Mouse (Mus musculus) myocyte (in vitro differentiated cells): ENCODE data around the gene Suv39h2.

Source experiments
- E2F4 ChIP-seq: IDR thresholded peaks from one replicate; pipeline ENCODE4 v1.6.1; 2011; ENCODE audit warnings: mild to moderate bottlenecking, control low read depth, moderate library complexity; ENCODE audit not compliant: insufficient read depth
- MYOG ChIP-seq, 3 experiments: IDR thresholded peaks; one replicate each; pipeline ENCODE4 v1.6.1; 2011; ENCODE audit warnings: control low read depth in 2 of 3, low read depth in 2 of 3, mild to moderate bottlenecking in 2 of 3; ENCODE audit not compliant: insufficient read length in 2 of 3, control insufficient read depth in 1 of 3, insufficient read depth in 1 of 3
- POLR2A ChIP-seq: IDR thresholded peaks from one replicate; pipeline ENCODE4 v1.6.1; 2011; ENCODE audit warnings: low read depth, mild to moderate bottlenecking, control low read depth, moderate library complexity; ENCODE audit not compliant: insufficient read length

DNA sequence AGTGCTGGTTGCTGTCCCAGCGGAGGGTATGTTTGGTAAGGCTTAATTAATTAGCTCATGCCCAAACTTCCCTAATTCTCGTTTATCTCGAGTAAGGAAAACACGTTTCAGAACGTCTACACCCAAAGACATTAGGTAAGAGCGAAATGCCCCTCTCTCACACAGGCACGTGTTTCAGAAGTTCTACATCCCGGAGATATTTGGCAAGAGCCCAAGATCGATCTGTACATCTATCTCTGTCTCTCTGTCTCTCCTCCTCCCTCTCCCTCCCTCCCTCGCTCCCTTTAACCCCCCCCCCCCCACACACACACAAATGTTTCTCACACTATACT lies 50.3 kb downstream of the Suv39h2 start:
- TF ChIP-seq POLR2A (no peak), MYOG (IDR thresholded peaks at IDR 0.05; ENCODE audit: control insufficient read depth in 1 of 3, insufficient read depth in 1 of 3, insufficient read length in 2 of 3, low read depth in 2 of 3) (no peak), E2F4 (no peak)
